Mouse (Mus musculus) liver, adult 2 months (tissue): ENCODE results near the gene Rxfp4.

ENCODE experiments used
- CTCF ChIP-seq: fragments of 200-500 bp; IDR thresholded peaks from 2 replicates; pipeline ENCODE4 v1.5.1; 2011; ENCODE audit warnings: low read depth, low read length, control low read depth
- POLR2A ChIP-seq: fragments of 200-500 bp; IDR thresholded peaks from 2 replicates; pipeline ENCODE4 v1.6.1; 2011; ENCODE audit warnings: low read length, control low read depth; ENCODE audit not compliant: insufficient read depth; ENCODE audit errors: extremely low read depth

DNA sequence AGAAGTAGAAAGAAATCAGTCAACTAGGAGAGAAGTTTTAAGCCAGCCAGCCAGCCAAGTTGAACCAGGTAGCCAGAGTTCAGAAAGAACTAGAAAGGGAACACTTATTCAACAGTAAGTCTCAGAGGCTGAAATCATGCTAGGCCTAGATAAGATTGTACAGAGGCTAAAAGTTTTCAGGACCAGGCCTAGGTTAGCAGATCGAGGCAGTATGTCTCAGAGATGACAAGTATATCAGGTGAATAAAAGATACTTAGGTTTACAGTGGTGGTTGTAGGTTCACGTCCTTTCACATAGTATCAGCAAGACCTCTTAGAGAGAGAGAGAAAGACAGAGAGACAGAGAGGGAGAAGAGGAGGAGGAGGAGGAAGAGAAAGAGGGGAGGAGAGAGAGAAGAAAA lies 30.9 kb upstream of the Rxfp4 start:
- TF ChIP-seq CTCF (no peak), POLR2A (no peak)
